Mouse (Mus musculus): ENCODE results near the gene Tmtc2.

- TF ChIP-seq GATA1 (IDR thresholded peaks at IDR 0.05; ENCODE audit: low read length): no peak
- TF ChIP-seq TAL1 (IDR thresholded peaks at IDR 0.05; ENCODE audit: low read length): peak; percentile 71
Measured at GRCm38 (mm10) chr10:105417845-105418383, 156.3 kb downstream of the Tmtc2 start.
